Mouse (Mus musculus): ENCODE results near the gene Tnnt3. TPM values are rescaled to one million over a fixed set of nuclear protein-coding genes. Genes with fewer than 3 reads are reported as not detected.

Gene Tnnt3
- polyA plus RNA-seq, 1 experiment: 1.6 TPM

DNA sequence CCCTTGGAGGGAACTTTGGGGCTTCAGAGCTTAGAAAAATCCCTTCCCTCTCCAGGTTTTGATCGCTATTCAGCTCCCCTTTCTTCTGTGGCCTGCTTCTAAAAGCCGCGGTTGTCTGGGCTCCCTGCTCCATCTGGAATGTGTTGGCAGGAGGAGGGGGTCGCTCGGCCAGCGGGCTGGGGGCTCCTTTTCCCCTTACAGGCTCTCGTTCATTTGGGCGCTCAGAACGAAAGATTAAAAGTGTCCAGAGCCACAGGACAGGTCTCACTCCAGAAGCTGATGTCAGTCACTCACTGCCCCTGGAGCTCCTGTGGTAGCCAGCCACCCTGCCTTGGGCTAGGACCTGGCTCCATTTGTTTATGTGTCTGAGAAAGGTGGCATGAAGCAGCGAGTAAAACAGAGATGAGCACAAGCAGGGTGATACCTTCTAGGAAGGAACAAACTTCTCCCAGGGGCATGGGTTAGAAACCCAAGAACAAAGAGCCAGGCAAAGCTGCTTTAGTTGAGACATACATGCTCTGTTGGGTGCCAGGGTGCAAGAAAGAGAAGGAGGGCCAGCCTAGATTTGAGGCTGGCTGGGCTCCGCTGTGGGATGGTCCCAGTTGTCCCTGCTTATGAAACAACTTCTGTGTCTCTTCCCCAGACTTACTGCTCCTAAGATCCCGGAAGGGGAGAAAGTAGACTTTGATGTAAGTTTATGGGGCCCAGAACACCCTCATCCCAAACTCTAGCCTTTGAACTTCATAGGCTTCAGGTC is 11.6 kb downstream of the Tnnt3 start:
- no peaks in the 10 kb centered on the region for H3K27me3 ChIP-seq (ENCODE audit: control insufficient read depth, insufficient read depth, low read length)
- no peak for DNase-seq (ENCODE audit: low read depth in 1 of 2, low spot score in 2 of 2)
- no peaks in the 10 kb centered on the region for H3K4me1 ChIP-seq (ENCODE audit: control insufficient read depth, insufficient read depth, insufficient read length)
- TF ChIP-seq CTCF (IDR thresholded peaks at IDR 0.05; ENCODE audit: extremely low read depth, insufficient read depth, insufficient read length, insufficient replicate concordance) (no peak), POLR2A (IDR thresholded peaks at IDR 0.05; ENCODE audit: low read depth, low read length) (no peak)
- no peak overlapping the region for H3K27ac ChIP-seq (ENCODE audit: insufficient read depth, low read length)
- H3K36me3 ChIP-seq (ENCODE audit: control insufficient read depth, insufficient read depth, low read length): no peaks in the 10 kb centered on the region
- no peak overlapping the region for H3K4me3 ChIP-seq (ENCODE audit: extremely low read depth, insufficient read depth, insufficient read length)
- 81% methylated on average over 12 of the region's 12 CpGs for WGBS

DNA sequence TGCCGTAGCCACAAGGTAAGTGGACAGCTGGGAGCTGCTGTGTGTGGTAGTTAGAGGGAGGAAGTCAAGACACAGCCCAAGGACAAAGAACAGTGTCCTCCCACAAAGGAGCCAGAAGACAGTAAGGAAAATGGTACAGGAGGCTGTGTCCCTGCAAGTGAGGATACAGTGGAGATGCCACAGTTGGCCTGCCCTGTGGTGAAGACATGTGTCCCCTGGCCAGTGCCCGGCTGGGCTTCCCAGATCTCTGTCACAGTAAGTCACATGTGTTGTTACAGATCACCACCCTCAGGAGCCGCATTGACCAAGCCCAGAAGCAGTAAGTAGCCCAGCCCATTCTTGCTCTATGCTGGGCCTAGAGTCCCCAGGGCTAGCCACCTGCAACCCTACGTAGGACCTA is 15.4 kb downstream of the Tnnt3 start:
- WGBS: 91% methylated on average over 4 of the region's 4 CpGs
- no peaks in the 10 kb centered on the region for H3K36me3 ChIP-seq (ENCODE audit: control insufficient read depth, insufficient read depth, low read length)
- no peak overlapping the region for H3K27ac ChIP-seq (ENCODE audit: insufficient read depth, low read length)
- TF ChIP-seq POLR2A (IDR thresholded peaks at IDR 0.05; ENCODE audit: low read depth, low read length) (no peak), CTCF (IDR thresholded peaks at IDR 0.05; ENCODE audit: extremely low read depth, insufficient read depth, insufficient read length, insufficient replicate concordance) (no peak)
- no peak overlapping the region for H3K4me3 ChIP-seq (ENCODE audit: extremely low read depth, insufficient read depth, insufficient read length)
- no peaks in the 10 kb centered on the region for H3K4me1 ChIP-seq (ENCODE audit: control insufficient read depth, insufficient read depth, insufficient read length)
- DNase-seq (ENCODE audit: low read depth in 1 of 2, low spot score in 2 of 2): no peak
- no peaks in the 10 kb centered on the region for H3K27me3 ChIP-seq (ENCODE audit: control insufficient read depth, insufficient read depth, low read length)

DNA sequence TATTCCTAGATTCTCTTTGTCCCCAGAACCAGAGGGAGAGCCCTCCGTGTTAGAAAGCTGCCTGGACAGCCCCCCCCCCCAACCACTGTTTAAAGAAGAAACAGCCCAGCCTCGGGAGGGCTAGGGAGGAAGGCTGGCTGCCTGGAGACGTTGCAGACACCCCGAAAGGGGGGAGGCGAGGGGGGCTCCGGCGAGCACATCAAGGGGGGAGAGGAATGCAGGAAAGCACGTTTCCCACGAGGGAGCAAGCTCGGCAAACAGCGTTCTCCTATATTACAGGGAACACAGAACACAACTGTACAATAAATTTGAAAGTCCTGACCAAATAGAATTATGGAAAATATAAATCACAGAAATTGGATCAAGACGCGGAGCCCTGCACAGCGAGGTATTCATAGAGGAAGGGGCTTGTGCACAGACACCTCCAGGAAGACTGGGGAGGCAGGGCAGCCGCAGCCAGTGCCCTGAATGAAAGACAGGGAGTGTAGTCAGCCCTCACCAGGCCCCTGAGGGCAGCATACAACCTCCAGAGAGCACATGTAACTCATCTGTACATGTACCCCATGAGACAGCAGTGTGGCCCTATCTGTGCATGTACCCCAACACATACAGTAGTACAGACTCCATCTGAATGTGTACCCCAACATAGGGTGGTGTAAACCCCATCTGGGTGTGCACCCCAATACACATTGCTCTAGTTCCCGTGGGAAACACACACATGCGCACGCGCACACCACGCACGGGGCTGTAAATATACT is 17.8 kb downstream of the Tnnt3 start:
- H3K4me1 ChIP-seq (ENCODE audit: control insufficient read depth, insufficient read depth, insufficient read length): no peaks in the 10 kb centered on the region
- no peak overlapping the region for H3K27ac ChIP-seq (ENCODE audit: insufficient read depth, low read length)
- H3K4me3 ChIP-seq (ENCODE audit: extremely low read depth, insufficient read depth, insufficient read length): no peak overlapping the region
- WGBS: 58% methylated on average over 21 of the region's 21 CpGs
- TF ChIP-seq POLR2A (IDR thresholded peaks at IDR 0.05; ENCODE audit: low read depth, low read length) (no peak), CTCF (IDR thresholded peaks at IDR 0.05; ENCODE audit: extremely low read depth, insufficient read depth, insufficient read length, insufficient replicate concordance) (no peak)
- no peaks in the 10 kb centered on the region for H3K27me3 ChIP-seq (ENCODE audit: control insufficient read depth, insufficient read depth, low read length)
- H3K36me3 ChIP-seq (ENCODE audit: control insufficient read depth, insufficient read depth, low read length): no peaks in the 10 kb centered on the region
- DNase-seq (ENCODE audit: low read depth in 1 of 2, low spot score in 2 of 2): no peak

DNA sequence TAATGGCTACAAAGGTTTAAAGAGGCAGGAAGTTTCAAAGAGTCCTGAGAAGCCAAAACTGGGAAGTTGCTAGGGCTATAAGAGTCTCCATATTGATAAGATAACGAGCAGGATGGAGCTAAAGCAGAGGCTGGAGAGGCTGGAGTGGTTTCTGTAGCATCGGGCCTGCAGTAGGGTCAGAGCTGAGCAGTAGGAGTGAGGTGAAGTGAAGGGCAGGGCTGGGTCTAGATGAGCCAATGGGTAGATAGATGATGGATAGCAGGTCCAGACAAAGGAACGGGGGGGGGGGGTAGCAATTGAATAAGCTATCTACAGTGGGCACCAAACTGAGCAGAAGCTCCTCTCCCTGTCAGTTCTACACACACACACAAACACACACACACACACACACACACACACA is 18.9 kb downstream of the Tnnt3 start:
- Histone ChIP-seq H3K4me3 (ENCODE audit: extremely low read depth, insufficient read depth, insufficient read length) (no peak overlapping the region), H3K4me1 (ENCODE audit: control insufficient read depth, insufficient read depth, insufficient read length) (no peaks in the 10 kb centered on the region), H3K36me3 (ENCODE audit: control insufficient read depth, insufficient read depth, low read length) (no peaks in the 10 kb centered on the region), H3K27me3 (ENCODE audit: control insufficient read depth, insufficient read depth, low read length) (no peaks in the 10 kb centered on the region), H3K27ac (ENCODE audit: insufficient read depth, low read length) (no peak overlapping the region)
- TF ChIP-seq CTCF (IDR thresholded peaks at IDR 0.05; ENCODE audit: extremely low read depth, insufficient read depth, insufficient read length, insufficient replicate concordance) (no peak), POLR2A (IDR thresholded peaks at IDR 0.05; ENCODE audit: low read depth, low read length) (no peak)
- WGBS: 73% methylated on average over 3 of the region's 3 CpGs
- no peak for DNase-seq (ENCODE audit: low read depth in 1 of 2, low spot score in 2 of 2)

DNA sequence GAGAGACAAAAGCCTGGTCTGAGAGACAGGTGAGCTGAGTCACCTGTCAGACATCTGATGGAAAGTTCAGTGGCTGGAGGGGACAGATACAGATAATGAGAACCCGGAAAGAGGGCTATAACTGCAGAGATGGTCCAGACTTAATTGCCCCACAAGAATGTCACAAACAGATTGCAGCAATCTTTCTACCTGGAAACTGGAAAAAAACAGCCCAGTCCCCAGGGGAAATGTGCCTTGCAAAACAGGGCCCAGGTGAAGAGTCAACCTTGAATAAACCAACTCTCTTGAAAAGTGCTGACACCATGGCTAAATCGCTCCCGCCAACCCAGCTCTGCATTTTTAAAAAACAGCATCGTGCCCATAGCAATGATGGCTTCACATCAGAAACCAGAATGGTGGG is 21.7 kb downstream of the Tnnt3 start:
- Histone ChIP-seq H3K27ac (ENCODE audit: insufficient read depth, low read length) (no peak overlapping the region), H3K27me3 (ENCODE audit: control insufficient read depth, insufficient read depth, low read length) (no peaks in the 10 kb centered on the region), H3K36me3 (ENCODE audit: control insufficient read depth, insufficient read depth, low read length) (no peaks in the 10 kb centered on the region), H3K4me3 (ENCODE audit: extremely low read depth, insufficient read depth, insufficient read length) (no peak overlapping the region), H3K4me1 (ENCODE audit: control insufficient read depth, insufficient read depth, insufficient read length) (no peaks in the 10 kb centered on the region; the same call in 1 of the 2 replicates)
- 88% methylated on average over 4 of the region's 4 CpGs for WGBS
- no peak for DNase-seq (ENCODE audit: low read depth in 1 of 2, low spot score in 2 of 2)
- TF ChIP-seq CTCF (IDR thresholded peaks at IDR 0.05; ENCODE audit: extremely low read depth, insufficient read depth, insufficient read length, insufficient replicate concordance): no peak
- no peak for TF ChIP-seq POLR2A (IDR thresholded peaks at IDR 0.05; ENCODE audit: low read depth, low read length)

DNA sequence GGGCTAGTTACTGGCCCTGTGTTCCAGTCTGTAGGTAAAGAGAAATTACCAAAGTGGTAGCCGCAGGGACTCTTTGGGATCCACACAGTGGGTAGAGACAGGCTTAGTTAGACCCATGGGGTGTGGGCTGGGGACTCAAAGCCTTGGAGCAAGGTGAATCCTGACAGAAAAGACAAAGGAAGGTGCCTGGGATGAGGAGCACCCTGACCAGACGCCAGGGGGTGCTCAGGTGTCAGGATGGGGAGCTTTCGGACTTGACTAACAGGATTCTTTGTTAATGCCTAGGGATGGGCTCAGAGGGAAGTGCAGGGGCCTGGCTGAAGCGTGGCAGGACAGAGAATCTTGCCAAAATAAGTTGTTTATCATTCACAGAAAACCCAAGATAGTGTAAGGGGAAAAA is 23.7 kb downstream of the Tnnt3 start:
- TF ChIP-seq POLR2A (IDR thresholded peaks at IDR 0.05; ENCODE audit: low read depth, low read length) (no peak), CTCF (IDR thresholded peaks at IDR 0.05; ENCODE audit: extremely low read depth, insufficient read depth, insufficient read length, insufficient replicate concordance) (peak; percentile 15; the same call in 1 of the 2 replicates)
- H3K27me3 ChIP-seq (ENCODE audit: control insufficient read depth, insufficient read depth, low read length): no peaks in the 10 kb centered on the region
- WGBS: 60% methylated on average over 4 of the region's 4 CpGs
- H3K4me1 ChIP-seq (ENCODE audit: control insufficient read depth, insufficient read depth, insufficient read length): no peaks in the 10 kb centered on the region; the same call in 1 of the 2 replicates
- no peaks in the 10 kb centered on the region for H3K36me3 ChIP-seq (ENCODE audit: control insufficient read depth, insufficient read depth, low read length)
- no peak for DNase-seq (ENCODE audit: low read depth in 1 of 2, low spot score in 2 of 2)
- H3K4me3 ChIP-seq (ENCODE audit: extremely low read depth, insufficient read depth, insufficient read length): no peak overlapping the region
- no peak overlapping the region for H3K27ac ChIP-seq (ENCODE audit: insufficient read depth, low read length)
